Mouse (Mus musculus): Measurements from ENCODE around the gene Gm17455. TPM values are rescaled to one million over a fixed set of nuclear protein-coding genes. Genes with fewer than 3 reads are reported as not detected.

Gm17455 gene
- polyA plus RNA-seq, 1 experiment from 2014 or later = 3.2 TPM

DNA sequence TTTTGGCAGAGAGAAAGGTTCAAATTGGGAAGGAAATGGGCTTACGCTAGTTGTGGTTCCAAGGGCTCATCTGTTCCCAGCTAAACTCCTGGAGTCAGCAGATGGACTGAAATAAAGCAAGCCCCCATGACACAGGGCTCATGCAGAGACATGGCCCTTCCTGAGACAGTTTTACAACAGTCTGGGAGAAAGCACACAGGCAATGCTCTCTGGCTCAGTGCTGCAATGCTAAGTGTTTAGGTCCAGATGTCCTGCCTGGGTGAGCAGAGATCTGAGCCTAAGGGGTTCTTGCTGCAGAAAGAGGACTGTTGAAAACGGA is 37.3 kb upstream of the Gm17455 start:
- Histone ChIP-seq H3K9ac (replicated peaks; ENCODE audit: low read depth) (no peak overlapping the region), H3K36me3 (ENCODE audit: insufficient read depth, low read length) (no peaks in the 10 kb centered on the region), H3K4me2 (replicated peaks; ENCODE audit: low read depth, low read length) (no peak overlapping the region), H3K9me3 (ENCODE audit: low read length) (no peaks in the 10 kb centered on the region), H3K4me1 (ENCODE audit: insufficient read depth, low read depth, low read length) (peaks cover 4% of the 10 kb centered on the region), H3K27me3 (replicated peaks; ENCODE audit: insufficient read depth, low read length) (no peaks in the 10 kb centered on the region), H3K27ac (ENCODE audit: low read length) (0 out of 2 replicates have a peak overlapping the region, but pooled peaks have one; percentile 14), H3K4me3 (ENCODE audit: low read depth, low read length) (no peak overlapping the region)
- TF ChIP-seq EP300 (IDR thresholded peaks at IDR 0.05) (no peak), CTCF (IDR thresholded peaks at IDR 0.05) (no peak)
- ATAC-seq (peak; percentile 43; the same call in 1 of the 2 replicates), DNase-seq (ENCODE audit: low spot score) (peak; percentile 27)
- 43% methylated on average over 2 of the region's 2 CpGs for WGBS

DNA sequence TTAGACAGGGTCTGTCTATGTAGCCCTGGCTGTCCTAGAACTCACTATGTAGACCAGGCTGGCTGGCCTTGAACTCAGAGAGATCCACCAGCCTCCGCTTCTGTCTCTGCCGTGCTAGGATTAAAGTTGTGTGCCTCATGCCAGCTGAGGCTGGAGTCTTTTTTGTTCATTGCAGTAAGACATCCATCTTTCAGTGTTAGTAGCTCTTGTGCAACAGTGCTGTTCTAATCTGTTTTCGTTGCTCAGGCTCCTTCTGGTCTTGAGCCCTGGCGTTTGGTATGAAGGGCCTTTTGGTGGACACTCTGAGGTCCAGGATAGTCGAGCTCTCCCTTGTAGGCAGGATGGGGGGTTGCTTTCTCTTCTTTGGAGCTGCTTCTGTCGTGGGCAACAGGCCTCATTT is 36.1 kb upstream of the Gm17455 start:
- 52% methylated on average over 6 of the region's 6 CpGs for WGBS
- DNase-seq (ENCODE audit: low spot score) (peak; percentile 59), ATAC-seq (peak; percentile 10; the same call in 1 of the 2 replicates)
- Histone ChIP-seq H3K4me3 (ENCODE audit: low read depth, low read length) (no peak overlapping the region), H3K4me1 (ENCODE audit: insufficient read depth, low read depth, low read length) (peaks cover 4% of the 10 kb centered on the region), H3K4me2 (replicated peaks; ENCODE audit: low read depth, low read length) (no peak overlapping the region), H3K9ac (replicated peaks; ENCODE audit: low read depth) (no peak overlapping the region), H3K27ac (ENCODE audit: low read length) (no peak overlapping the region; the same call in 1 of the 2 replicates), H3K36me3 (ENCODE audit: insufficient read depth, low read length) (0 out of 2 replicates have a peak, but pooled peaks cover under 1% of the 10 kb centered on the region), H3K9me3 (ENCODE audit: low read length) (no peaks in the 10 kb centered on the region), H3K27me3 (replicated peaks; ENCODE audit: insufficient read depth, low read length) (no peaks in the 10 kb centered on the region)
- no peak for TF ChIP-seq EP300 (IDR thresholded peaks at IDR 0.05)

DNA sequence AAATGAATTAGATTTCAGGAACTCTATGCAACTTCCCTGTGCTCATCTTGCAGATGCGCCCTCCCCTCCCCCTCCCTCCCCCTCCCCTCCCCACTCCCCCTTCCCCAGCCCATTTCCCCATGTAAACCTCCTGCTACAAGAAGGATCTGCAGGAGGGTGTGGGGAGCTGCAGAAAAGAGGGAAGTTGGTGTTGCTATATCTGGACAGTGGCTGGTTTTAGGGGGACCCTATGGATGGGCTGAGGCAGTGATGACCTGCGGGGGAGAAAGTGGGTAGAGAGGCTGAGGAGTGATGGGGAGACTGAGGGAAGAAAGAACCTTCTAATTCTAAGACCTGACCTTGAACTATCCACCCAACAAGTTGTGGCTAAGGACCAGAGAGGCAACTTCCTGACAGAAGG is 32.4 kb upstream of the Gm17455 start:
- no peak for ATAC-seq
- Histone ChIP-seq H3K27me3 (replicated peaks; ENCODE audit: insufficient read depth, low read length) (no peaks in the 10 kb centered on the region), H3K4me2 (replicated peaks; ENCODE audit: low read depth, low read length) (no peak overlapping the region), H3K4me3 (ENCODE audit: low read depth, low read length) (no peak overlapping the region), H3K36me3 (ENCODE audit: insufficient read depth, low read length) (0 out of 2 replicates have a peak, but pooled peaks cover 8% of the 10 kb centered on the region), H3K4me1 (ENCODE audit: insufficient read depth, low read depth, low read length) (no peaks in the 10 kb centered on the region), H3K9me3 (ENCODE audit: low read length) (no peaks in the 10 kb centered on the region), H3K27ac (ENCODE audit: low read length) (no peak overlapping the region), H3K9ac (replicated peaks; ENCODE audit: low read depth) (no peak overlapping the region)
- WGBS = 77% methylated on average over 2 of the region's 2 CpGs
- TF ChIP-seq CTCF (IDR thresholded peaks at IDR 0.05) = no peak
- no peak for TF ChIP-seq EP300 (IDR thresholded peaks at IDR 0.05)
- peak; percentile 17 for DNase-seq (ENCODE audit: low spot score)

DNA sequence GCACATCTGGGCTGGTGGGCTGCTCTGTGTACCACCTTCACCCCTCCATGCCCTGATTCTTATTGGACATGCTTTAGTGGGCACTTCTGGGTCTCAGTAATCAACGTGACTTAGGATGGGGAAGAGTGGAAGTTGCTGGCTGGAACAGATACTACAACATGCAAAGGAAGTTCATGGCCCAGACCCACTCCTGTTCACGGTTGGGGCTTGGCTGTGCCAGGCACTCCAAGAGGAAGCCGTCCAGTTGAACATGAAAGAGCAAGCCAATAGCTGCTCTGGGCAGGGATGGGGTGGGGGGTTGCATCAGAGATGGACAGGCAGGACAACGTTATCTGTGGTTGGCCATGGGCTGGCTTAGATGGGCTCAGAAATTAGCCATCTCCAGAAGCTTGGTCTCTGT is 31.6 kb upstream of the Gm17455 start:
- H3K27me3 ChIP-seq (replicated peaks; ENCODE audit: insufficient read depth, low read length) = no peaks in the 10 kb centered on the region
- H3K27ac ChIP-seq (ENCODE audit: low read length) = no peak overlapping the region
- H3K9ac ChIP-seq (replicated peaks; ENCODE audit: low read depth) = no peak overlapping the region
- no peaks in the 10 kb centered on the region for H3K9me3 ChIP-seq (ENCODE audit: low read length)
- no peak for DNase-seq (ENCODE audit: low spot score)
- WGBS = 58% methylated on average over 4 of the region's 4 CpGs
- TF ChIP-seq EP300 (IDR thresholded peaks at IDR 0.05) = no peak
- no peak for TF ChIP-seq CTCF (IDR thresholded peaks at IDR 0.05)
- H3K4me1 ChIP-seq (ENCODE audit: insufficient read depth, low read depth, low read length) = no peaks in the 10 kb centered on the region
- H3K4me2 ChIP-seq (replicated peaks; ENCODE audit: low read depth, low read length) = no peak overlapping the region
- no peak overlapping the region for H3K4me3 ChIP-seq (ENCODE audit: low read depth, low read length)
- 0 out of 2 replicates have a peak, but pooled peaks cover 8% of the 10 kb centered on the region for H3K36me3 ChIP-seq (ENCODE audit: insufficient read depth, low read length)
- ATAC-seq = no peak

DNA sequence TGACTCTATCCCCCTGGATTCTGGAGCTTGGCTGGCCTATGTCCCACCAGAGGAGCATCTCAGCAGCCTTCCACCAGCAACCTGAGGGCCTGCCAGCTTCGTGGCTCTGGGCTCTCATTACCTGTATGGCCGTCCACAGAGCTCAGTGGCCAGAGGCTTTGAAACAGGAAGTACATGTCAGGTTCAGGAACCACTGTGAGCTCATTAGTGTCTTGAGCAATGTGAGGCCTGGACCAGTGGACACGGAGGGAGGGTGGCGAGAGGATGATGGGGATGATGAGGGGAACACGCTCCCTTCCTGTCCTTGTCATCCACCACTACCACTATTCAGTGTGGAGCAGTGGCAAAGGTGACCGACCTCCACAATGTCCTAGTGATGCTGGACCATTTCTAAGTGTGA is 30.1 kb upstream of the Gm17455 start:
- H3K9me3 ChIP-seq (ENCODE audit: low read length) = no peaks in the 10 kb centered on the region
- ATAC-seq = no peak
- no peak overlapping the region for H3K27ac ChIP-seq (ENCODE audit: low read length)
- H3K4me3 ChIP-seq (ENCODE audit: low read depth, low read length) = no peak overlapping the region
- H3K4me2 ChIP-seq (replicated peaks; ENCODE audit: low read depth, low read length) = no peak overlapping the region
- TF ChIP-seq EP300 (IDR thresholded peaks at IDR 0.05) = no peak
- H3K9ac ChIP-seq (replicated peaks; ENCODE audit: low read depth) = no peak overlapping the region
- DNase-seq (ENCODE audit: low spot score) = no peak
- no peaks in the 10 kb centered on the region for H3K4me1 ChIP-seq (ENCODE audit: insufficient read depth, low read depth, low read length)
- H3K27me3 ChIP-seq (replicated peaks; ENCODE audit: insufficient read depth, low read length) = no peaks in the 10 kb centered on the region
- 0 out of 2 replicates have a peak, but pooled peaks cover 8% of the 10 kb centered on the region for H3K36me3 ChIP-seq (ENCODE audit: insufficient read depth, low read length)
- WGBS = 76% methylated on average over 6 of the region's 6 CpGs

DNA sequence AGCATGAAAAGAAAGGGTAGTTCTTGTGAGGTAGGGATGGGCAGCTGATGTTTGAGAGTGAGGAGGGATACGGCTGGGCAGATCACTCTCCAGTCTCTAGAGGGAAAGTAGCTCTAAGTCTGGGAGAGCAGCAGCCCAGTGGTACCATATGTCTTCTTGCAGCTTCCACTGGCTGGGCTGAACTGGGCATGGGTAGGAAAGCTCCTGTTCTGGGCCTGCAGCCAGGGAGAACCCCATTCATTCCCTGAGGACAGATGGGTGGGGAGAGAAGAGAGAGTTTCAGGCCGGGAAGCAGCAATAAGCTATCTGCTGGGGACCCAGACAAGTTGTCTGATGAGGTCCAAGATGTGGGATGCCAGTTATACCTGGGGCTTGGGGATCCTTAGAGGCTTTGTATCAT is 29.4 kb upstream of the Gm17455 start:
- Histone ChIP-seq H3K27me3 (replicated peaks; ENCODE audit: insufficient read depth, low read length) (no peaks in the 10 kb centered on the region), H3K4me3 (ENCODE audit: low read depth, low read length) (no peak overlapping the region)

DNA sequence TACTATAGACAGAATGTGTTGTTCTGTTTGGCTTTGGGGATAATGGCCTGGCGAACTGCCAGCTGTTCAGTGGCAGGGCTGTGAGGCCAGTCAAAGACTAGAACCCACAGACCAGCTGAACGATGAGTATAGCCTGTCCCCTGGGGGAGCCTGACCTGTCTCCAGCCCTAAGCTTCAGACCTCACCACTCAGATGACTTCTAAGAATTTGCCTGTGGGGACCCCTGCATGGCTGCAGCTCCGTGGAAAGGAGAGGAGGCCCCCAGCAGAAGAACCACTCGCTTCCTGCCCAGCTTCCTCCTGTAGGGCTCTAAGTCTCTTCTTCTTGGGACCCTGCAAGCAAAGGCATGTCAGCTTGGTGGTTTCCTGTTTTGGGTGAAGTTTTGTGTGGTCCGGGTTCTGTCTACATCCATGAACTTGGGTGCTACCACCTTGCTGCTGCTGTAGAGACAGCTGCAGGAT is 28.9 kb upstream of the Gm17455 start:
- no peak for DNase-seq (ENCODE audit: low spot score)
- TF ChIP-seq CTCF (IDR thresholded peaks at IDR 0.05) (no peak), EP300 (IDR thresholded peaks at IDR 0.05) (no peak)
- H3K27ac ChIP-seq (ENCODE audit: low read length) = no peak overlapping the region

More for the DNA sequence above, 29.4 kb upstream of the Gm17455 start:
- H3K4me2 ChIP-seq (replicated peaks; ENCODE audit: low read depth, low read length) = no peak overlapping the region
- H3K9ac ChIP-seq (replicated peaks; ENCODE audit: low read depth) = no peak overlapping the region
- no peaks in the 10 kb centered on the region for H3K9me3 ChIP-seq (ENCODE audit: low read length)
- H3K27ac ChIP-seq (ENCODE audit: low read length) = no peak overlapping the region
- TF ChIP-seq CTCF (IDR thresholded peaks at IDR 0.05) (no peak), EP300 (IDR thresholded peaks at IDR 0.05) (no peak)
- H3K4me1 ChIP-seq (ENCODE audit: insufficient read depth, low read depth, low read length) = no peaks in the 10 kb centered on the region
- no peak for ATAC-seq
- no peak for DNase-seq (ENCODE audit: low spot score)
- H3K36me3 ChIP-seq (ENCODE audit: insufficient read depth, low read length) = 0 out of 2 replicates have a peak, but pooled peaks cover 8% of the 10 kb centered on the region
- 54% methylated on average over 2 of the region's 2 CpGs for WGBS

More for the DNA sequence above, 28.9 kb upstream of the Gm17455 start:
- H3K4me3 ChIP-seq (ENCODE audit: low read depth, low read length) = no peak overlapping the region
- no peaks in the 10 kb centered on the region for H3K4me1 ChIP-seq (ENCODE audit: insufficient read depth, low read depth, low read length)
- no peak overlapping the region for H3K9ac ChIP-seq (replicated peaks; ENCODE audit: low read depth)
- ATAC-seq = no peak
- 63% methylated on average over 5 of the region's 5 CpGs for WGBS
- H3K27me3 ChIP-seq (replicated peaks; ENCODE audit: insufficient read depth, low read length) = no peaks in the 10 kb centered on the region
- no peaks in the 10 kb centered on the region for H3K9me3 ChIP-seq (ENCODE audit: low read length)
- H3K36me3 ChIP-seq (ENCODE audit: insufficient read depth, low read length) = 0 out of 2 replicates have a peak, but pooled peaks cover 8% of the 10 kb centered on the region
- H3K4me2 ChIP-seq (replicated peaks; ENCODE audit: low read depth, low read length) = no peak overlapping the region

All from lung, postnatal 0 days (tissue).